In genomic region chr11:82877726-82878344, GRCm38 (mm10) we compare ENCODE assay signal across 25 mouse cellular contexts. TPM values are rescaled to one million over a fixed set of nuclear protein-coding genes. Genes with fewer than 3 reads are reported as not detected.
A peak's percentile ranks its signal among the peaks of the same experiment; 100 is the strongest.
DNase-seq lines count a peak whose midpoint lies in the region; ATAC-seq and TF ChIP-seq lines count a peak whose summit lies in the region.
"Had no signal": no experiment of that assay in that cellular context is flagged by ENCODE, and none has a peak within 500 bp of the region (broad histone marks: within the 10 kb centered on the region; RNA-seq: fewer than 3 reads in every experiment).

No protein-coding gene starts in this region.

- no peak for TF ChIP-seq POLR2A in brain, embryonic 14.5 days (IDR thresholded peaks at IDR 0.05; ENCODE audit: borderline replicate concordance, extremely low read depth, insufficient read depth, insufficient read length, poor library complexity, severe bottlenecking)

- H3K36me3 ChIP-seq in forebrain, embryonic 15.5 days: no peaks in the 10 kb centered on the region
- peaks cover 17% of the 10 kb centered on the region for H3K36me3 ChIP-seq in forebrain, embryonic 12.5 days (replicated peaks)
- H3K36me3 ChIP-seq in kidney, embryonic 15.5 days: peaks cover 15% of the 10 kb centered on the region
- peaks cover 16% of the 10 kb centered on the region; the same call in 1 of the 2 replicates for H3K36me3 ChIP-seq in midbrain, embryonic 13.5 days
- H3K36me3 ChIP-seq in midbrain, embryonic 14.5 days (ENCODE audit: control insufficient read depth, insufficient read depth, low read length): no peaks in the 10 kb centered on the region

- H3K9ac ChIP-seq in forebrain, embryonic 15.5 days (replicated peaks): no peak overlapping the region
- H3K9ac ChIP-seq in forebrain, embryonic 12.5 days: no peak overlapping the region
- no peak overlapping the region for H3K9ac ChIP-seq in kidney, embryonic 15.5 days
- H3K9ac ChIP-seq in midbrain, embryonic 13.5 days (replicated peaks): no peak overlapping the region
- no peak overlapping the region for H3K9ac ChIP-seq in midbrain, embryonic 14.5 days (replicated peaks; ENCODE audit: low read length)
- H3K9ac ChIP-seq: embryonic facial prominence, embryonic 12.5 days; forebrain, embryonic 13.5 days; heart, embryonic 13.5 days had no signal

- TF ChIP-seq CTCF in brain, embryonic 14.5 days (IDR thresholded peaks at IDR 0.05; ENCODE audit: borderline replicate concordance, extremely low read depth, insufficient read depth, insufficient read length): no peak

- 77% methylated on average over 7 of the region's 7 CpGs for WGBS in forebrain, embryonic 15.5 days
- 85% methylated on average over 7 of the region's 7 CpGs for WGBS in forebrain, embryonic 12.5 days
- 53% methylated on average over 7 of the region's 7 CpGs for WGBS in kidney, embryonic 15.5 days
- WGBS in midbrain, embryonic 13.5 days: 85% methylated on average over 7 of the region's 7 CpGs
- WGBS in midbrain, embryonic 14.5 days: 83% methylated on average over 7 of the region's 7 CpGs

- no peak overlapping the region for H3K4me3 ChIP-seq in forebrain, embryonic 15.5 days
- H3K4me3 ChIP-seq in forebrain, embryonic 12.5 days (replicated peaks): no peak overlapping the region
- H3K4me3 ChIP-seq in kidney, embryonic 15.5 days (replicated peaks): no peak overlapping the region
- H3K4me3 ChIP-seq in midbrain, embryonic 13.5 days (replicated peaks): no peak overlapping the region
- H3K4me3 ChIP-seq in midbrain, embryonic 14.5 days (replicated peaks; ENCODE audit: low read depth, low read length): no peak overlapping the region
- H3K4me3 ChIP-seq: embryonic facial prominence, embryonic 12.5 days; erythroblast, embryonic 14.5 days; forebrain, embryonic 13.5 days; heart, adult 2 months; heart, embryonic 10.5 days; heart, embryonic 13.5 days had no signal

- no peaks in the 10 kb centered on the region for H3K9me3 ChIP-seq in forebrain, embryonic 15.5 days
- H3K9me3 ChIP-seq in forebrain, embryonic 12.5 days: no peaks in the 10 kb centered on the region
- H3K9me3 ChIP-seq in kidney, embryonic 15.5 days (replicated peaks): no peaks in the 10 kb centered on the region
- H3K9me3 ChIP-seq in midbrain, embryonic 13.5 days: no peaks in the 10 kb centered on the region
- H3K9me3 ChIP-seq in midbrain, embryonic 14.5 days (ENCODE audit: control insufficient read depth, low read length): no peaks in the 10 kb centered on the region
- H3K9me3 ChIP-seq: embryonic facial prominence, embryonic 12.5 days; forebrain, embryonic 13.5 days; heart, embryonic 10.5 days; heart, embryonic 13.5 days had no signal

- no peaks in the 10 kb centered on the region for H3K4me1 ChIP-seq in forebrain, embryonic 15.5 days
- no peaks in the 10 kb centered on the region for H3K4me1 ChIP-seq in forebrain, embryonic 12.5 days
- H3K4me1 ChIP-seq in kidney, embryonic 15.5 days: 0 out of 2 replicates have a peak, but pooled peaks cover 3% of the 10 kb centered on the region
- no peaks in the 10 kb centered on the region for H3K4me1 ChIP-seq in midbrain, embryonic 13.5 days (replicated peaks)
- no peaks in the 10 kb centered on the region for H3K4me1 ChIP-seq in midbrain, embryonic 14.5 days (ENCODE audit: control insufficient read depth, insufficient read depth, low read length)
- H3K4me1 ChIP-seq: embryonic facial prominence, embryonic 12.5 days; forebrain, embryonic 13.5 days had no signal

- no peak for ATAC-seq in forebrain, embryonic 15.5 days (replicated peaks)
- no peak for ATAC-seq in forebrain, embryonic 12.5 days (ENCODE audit: low FRiP score)
- peak; percentile 66 for ATAC-seq in kidney, embryonic 15.5 days (replicated peaks; ENCODE audit: low FRiP score)
- no peak for ATAC-seq in midbrain, embryonic 13.5 days
- ATAC-seq in midbrain, embryonic 14.5 days (ENCODE audit: low FRiP score, low TSS enrichment): no peak
- ATAC-seq: CD4-positive, CD25-positive, alpha-beta regulatory T cell, adult 4 months; forebrain, embryonic 13.5 days; hindbrain, embryonic 16.5 days had no signal

- H3K27me3 ChIP-seq in forebrain, embryonic 15.5 days: no peaks in the 10 kb centered on the region
- H3K27me3 ChIP-seq in forebrain, embryonic 12.5 days: no peaks in the 10 kb centered on the region
- no peaks in the 10 kb centered on the region for H3K27me3 ChIP-seq in kidney, embryonic 15.5 days
- H3K27me3 ChIP-seq in midbrain, embryonic 13.5 days: no peaks in the 10 kb centered on the region
- no peaks in the 10 kb centered on the region for H3K27me3 ChIP-seq in midbrain, embryonic 14.5 days (ENCODE audit: control insufficient read depth, insufficient read depth, low read length)
- H3K27me3 ChIP-seq: embryonic facial prominence, embryonic 12.5 days; forebrain, embryonic 13.5 days; heart, embryonic 13.5 days had no signal

- H3K4me2 ChIP-seq in forebrain, embryonic 15.5 days (replicated peaks): no peak overlapping the region
- H3K4me2 ChIP-seq in forebrain, embryonic 12.5 days: no peak overlapping the region
- H3K4me2 ChIP-seq in kidney, embryonic 15.5 days: no peak overlapping the region
- no peak overlapping the region for H3K4me2 ChIP-seq in midbrain, embryonic 13.5 days (replicated peaks)
- no peak overlapping the region for H3K4me2 ChIP-seq in midbrain, embryonic 14.5 days (ENCODE audit: low read length)
- H3K4me2 ChIP-seq: embryonic facial prominence, embryonic 12.5 days; forebrain, embryonic 13.5 days; heart, embryonic 13.5 days had no signal

- H3K27ac ChIP-seq in forebrain, embryonic 15.5 days (replicated peaks): 0 out of 2 replicates have a peak overlapping the region, but pooled peaks have one; percentile 28
- no peak overlapping the region for H3K27ac ChIP-seq in forebrain, embryonic 12.5 days
- peak overlapping the region; percentile 46; the same call in 1 of the 2 replicates for H3K27ac ChIP-seq in kidney, embryonic 15.5 days
- H3K27ac ChIP-seq in midbrain, embryonic 13.5 days: 0 out of 2 replicates have a peak overlapping the region, but pooled peaks have one; percentile 19
- H3K27ac ChIP-seq in midbrain, embryonic 14.5 days (replicated peaks; ENCODE audit: low read depth, low read length): no peak overlapping the region
- H3K27ac ChIP-seq: embryonic facial prominence, embryonic 12.5 days; forebrain, embryonic 13.5 days; heart, adult 2 months; heart, embryonic 10.5 days; heart, embryonic 13.5 days had no signal

- DNase-seq in kidney, postnatal 4 days: no peak
- DNase-seq in midbrain, embryonic 14.5 days: no peak
- DNase-seq in brain, embryonic 14.5 days (ENCODE audit: low read depth): peak; percentile 43
- DNase-seq in cerebellum, postnatal 36 days: no peak
- DNase-seq: adrenal gland, adult 2 months; adrenal gland, postnatal 14 days; cerebellum, adult 11-12 months; cerebellum, adult 8-10 months; cerebellum, postnatal 10 days; gastrocnemius, postnatal 10 days; gastrocnemius, postnatal 36 days; heart, adult 2 months; heart, postnatal 14 days; heart, postnatal 4 days had no signal

RNA-seq across cellular contexts. Expression of gene Rffl, which starts 6.8 kb away (rescaled TPM):
- 8.7 and 10.0 TPM in 2 replicates for polyA plus RNA-seq in forebrain, embryonic 15.5 days (2015; fragmentation: Nextera tagmentation; extraction: Ambion mirVana)
- polyA plus RNA-seq in forebrain, embryonic 12.5 days (2016; fragmentation: Nextera tagmentation; extraction: Ambion mirVana): 16.6 and 19.1 TPM in 2 replicates
- 22.3 and 23.6 TPM in 2 replicates for polyA plus RNA-seq in kidney, embryonic 15.5 days (2015; fragmentation: Nextera tagmentation; extraction: Ambion mirVana)
- 4.5 and 5.9 TPM in 2 replicates for polyA plus RNA-seq in midbrain, embryonic 13.5 days (2015; fragmentation: Nextera tagmentation; extraction: Ambion mirVana)
- 2.6 and 4.2 TPM in 2 replicates for polyA plus RNA-seq in midbrain, embryonic 14.5 days (2014; fragmentation: Nextera tagmentation; extraction: Ambion mirVana)
- polyA plus RNA-seq in brain, embryonic 14.5 days (2012; rRNA removed): 5.7 and 7.6 TPM in 2 replicates

RNA-seq across cellular contexts. Expression of gene Rad51d, which starts 12.6 kb away (rescaled TPM):
- polyA plus RNA-seq in forebrain, embryonic 15.5 days (2015; fragmentation: Nextera tagmentation; extraction: Ambion mirVana): 13.5 and 14.2 TPM in 2 replicates
- 12.6 and 14.2 TPM in 2 replicates for polyA plus RNA-seq in forebrain, embryonic 12.5 days (2016; fragmentation: Nextera tagmentation; extraction: Ambion mirVana)
- 11.1 and 13.9 TPM in 2 replicates for polyA plus RNA-seq in kidney, embryonic 15.5 days (2015; fragmentation: Nextera tagmentation; extraction: Ambion mirVana)
- polyA plus RNA-seq in midbrain, embryonic 13.5 days (2015; fragmentation: Nextera tagmentation; extraction: Ambion mirVana): 12.1 and 13.8 TPM in 2 replicates
- polyA plus RNA-seq in midbrain, embryonic 14.5 days (2014; fragmentation: Nextera tagmentation; extraction: Ambion mirVana): 11.4 and 17.2 TPM in 2 replicates
- polyA plus RNA-seq in brain, embryonic 14.5 days (2012; rRNA removed): 9.5 and 9.7 TPM in 2 replicates

RNA-seq across cellular contexts. Expression of gene Fndc8, which starts 14.1 kb away (rescaled TPM):
- polyA plus RNA-seq in forebrain, embryonic 15.5 days (2015; fragmentation: Nextera tagmentation; extraction: Ambion mirVana): 0.23 and 0.60 TPM in 2 replicates
- 0.21 and 0.40 TPM in 2 replicates for polyA plus RNA-seq in forebrain, embryonic 12.5 days (2016; fragmentation: Nextera tagmentation; extraction: Ambion mirVana)
- polyA plus RNA-seq in kidney, embryonic 15.5 days (2015; fragmentation: Nextera tagmentation; extraction: Ambion mirVana): 0.18 and 0.39 TPM in 2 replicates
- 0.48 and 0.62 TPM in 2 replicates for polyA plus RNA-seq in midbrain, embryonic 13.5 days (2015; fragmentation: Nextera tagmentation; extraction: Ambion mirVana)
- 0.30 and 0.38 TPM in 2 replicates for polyA plus RNA-seq in midbrain, embryonic 14.5 days (2014; fragmentation: Nextera tagmentation; extraction: Ambion mirVana)
- 0.03 TPM in 1 of 2 replicates, not detected in the other for polyA plus RNA-seq in brain, embryonic 14.5 days (2012; rRNA removed)

RNA-seq across cellular contexts. Expression of gene Nle1, which starts 30.4 kb away (rescaled TPM):
- polyA plus RNA-seq in forebrain, embryonic 15.5 days (2015; fragmentation: Nextera tagmentation; extraction: Ambion mirVana): 32.0 and 37.5 TPM in 2 replicates
- 32.3 and 37.3 TPM in 2 replicates for polyA plus RNA-seq in forebrain, embryonic 12.5 days (2016; fragmentation: Nextera tagmentation; extraction: Ambion mirVana)
- polyA plus RNA-seq in kidney, embryonic 15.5 days (2015; fragmentation: Nextera tagmentation; extraction: Ambion mirVana): 34.9 and 40.0 TPM in 2 replicates
- 31.2 and 32.2 TPM in 2 replicates for polyA plus RNA-seq in midbrain, embryonic 13.5 days (2015; fragmentation: Nextera tagmentation; extraction: Ambion mirVana)
- 24.8 and 28.0 TPM in 2 replicates for polyA plus RNA-seq in midbrain, embryonic 14.5 days (2014; fragmentation: Nextera tagmentation; extraction: Ambion mirVana)
- polyA plus RNA-seq in brain, embryonic 14.5 days (2012; rRNA removed): 59.1 and 92.3 TPM in 2 replicates

RNA-seq across cellular contexts. Expression of gene Unc45b, which starts 32.5 kb away (rescaled TPM):
- 1.0 and 1.3 TPM in 2 replicates for polyA plus RNA-seq in forebrain, embryonic 15.5 days (2015; fragmentation: Nextera tagmentation; extraction: Ambion mirVana)
- 1.0 and 1.3 TPM in 2 replicates for polyA plus RNA-seq in forebrain, embryonic 12.5 days (2016; fragmentation: Nextera tagmentation; extraction: Ambion mirVana)
- polyA plus RNA-seq in kidney, embryonic 15.5 days (2015; fragmentation: Nextera tagmentation; extraction: Ambion mirVana): 6.0 and 7.1 TPM in 2 replicates
- polyA plus RNA-seq in midbrain, embryonic 13.5 days (2015; fragmentation: Nextera tagmentation; extraction: Ambion mirVana): 0.59 and 0.93 TPM in 2 replicates
- polyA plus RNA-seq in midbrain, embryonic 14.5 days (2014; fragmentation: Nextera tagmentation; extraction: Ambion mirVana): 0.32 and 0.84 TPM in 2 replicates
- 1.1 and 1.5 TPM in 2 replicates for polyA plus RNA-seq in brain, embryonic 14.5 days (2012; rRNA removed)
- polyA plus RNA-seq: erythroblast, embryonic 14.5 days had no signal

Comparison
In these comparisons a context has a peak if more than half of its experiments do, and no peak if none do; other contexts are left out.
1. H3K27ac ChIP-seq: peak in forebrain, embryonic 15.5 days (single experiment), kidney, embryonic 15.5 days (single experiment) and midbrain, embryonic 13.5 days (single experiment); none in forebrain, embryonic 12.5 days (single experiment) and midbrain, embryonic 14.5 days (single experiment).